Mouse (Mus musculus) CH12.LX (cell line): ENCODE measurements around the gene Psmd13. TPM values are rescaled to one million over a fixed set of nuclear protein-coding genes. Genes with fewer than 3 reads are reported as not detected.

ENCODE experiments used
- DNase-seq: peaks from one replicate; pipeline ENCODE4 v3.0.0-alpha.2; 2013; ENCODE audit errors: extremely low read depth
- H3K27ac ChIP-seq: 2 replicates; pipeline ENCODE4 v1.5.1; 2012; ENCODE audit warnings: low read depth, mild to moderate bottlenecking, control low read depth, moderate library complexity; ENCODE audit not compliant: insufficient read depth
- H3K27me3 ChIP-seq: replicated peaks from 2 replicates; pipeline ENCODE3; 2012; ENCODE audit warnings: inconsistent platforms
- H3K36me3 ChIP-seq, 2 experiments: replicated peaks in 1 of 2; 2 replicates each; pipeline versions ENCODE3 to v1.6.1; 2012; ENCODE audit warnings: inconsistent platforms in 1 of 2, low read length in 1 of 2, mild to moderate bottlenecking in 1 of 2, mixed read lengths in 1 of 2, moderate library complexity in 1 of 2; ENCODE audit not compliant: control insufficient read depth in 1 of 2, insufficient read depth in 1 of 2
- H3K4me1 ChIP-seq, 2 experiments: 2 replicates each; pipeline ENCODE4 v1.6.1; 2012; ENCODE audit warnings: inconsistent platforms in 1 of 2, moderate library complexity in 1 of 2; ENCODE audit not compliant: insufficient read depth in 2 of 2, control insufficient read depth in 1 of 2
- H3K4me2 ChIP-seq: 2 replicates; pipeline ENCODE4 v1.6.1; 2012; ENCODE audit warnings: low read depth, mild to moderate bottlenecking, control low read depth; ENCODE audit not compliant: poor library complexity, insufficient read depth, severe bottlenecking
- H3K4me3 ChIP-seq, 3 experiments: fragments of 150-350 bp in 1 of 3; sonication (generic) in 1 of 3; replicated peaks in 1 of 3; 2 replicates each; pipeline versions ENCODE3 to v1.5.1; 2011 to 2012; ENCODE audit warnings: low read depth in 2 of 3, low read length in 2 of 3, mild to moderate bottlenecking in 2 of 3, moderate library complexity in 2 of 3, control low read depth in 1 of 3, improper control_type of control experiment in 1 of 3, inconsistent platforms in 1 of 3, mixed read lengths in 1 of 3; ENCODE audit not compliant: poor library complexity in 1 of 3
- H3K79me2 ChIP-seq: replicated peaks from 2 replicates; pipeline ENCODE4 v1.6.1; 2012; ENCODE audit warnings: mild to moderate bottlenecking, moderate library complexity; ENCODE audit not compliant: control insufficient read depth, poor library complexity, insufficient read depth, severe bottlenecking; ENCODE audit errors: extremely low read depth
- H3K9ac ChIP-seq: 2 replicates; pipeline ENCODE4 v1.6.1; 2012; ENCODE audit warnings: low read depth, mild to moderate bottlenecking, control low read depth, moderate library complexity; ENCODE audit not compliant: insufficient read depth
- H3K9me3 ChIP-seq: replicated peaks from 2 replicates; pipeline ENCODE3; 2012; ENCODE audit warnings: low read length, inconsistent platforms, mixed read lengths
- UBTF ChIP-seq: IDR thresholded peaks from 2 replicates; pipeline ENCODE4 v1.6.1; 2012; ENCODE audit warnings: low read depth, mild to moderate bottlenecking, inconsistent platforms, low read length, improper control_type of control experiment, moderate library complexity
- dilution Hi-C: fragments of 300-500 bp; cut with MboI; formaldehyde crosslinking; loops from 2 replicates; pipeline ENCODE4 v1.14.3; 2020; ENCODE audit warnings: low sequenced_read_pairs; ENCODE audit not compliant: extremely low pct_unique_long_range_greater_than_20kb, extremely low pct_ligation_motif_present
- in situ Hi-C: fragments of 300-500 bp; cut with MboI; formaldehyde crosslinking; loops from 3 replicates; pipeline ENCODE4 v1.14.3; 2019; ENCODE audit warnings: low sequenced_read_pairs, low pct_ligation_motif_present, low pct_unique_long_range_greater_than_20kb, mixed read lengths
- polyA plus RNA-seq: library from polyadenylated mRNA; unstranded; fragments of >175 nt; gene quantifications from 2 replicates; pipeline ENCODE4 v1.2.1, GENCODE M21; 2012; ENCODE audit warnings: low read depth; ENCODE audit not compliant: insufficient read length
- total RNA-seq, 2 experiments: library from RNA; depleted of rRNA; stranded (reverse); fragments of 300-350 nt in 1 of 2; fragments of >200 nt in 1 of 2; gene quantifications; 2 replicates each; pipeline ENCODE4 v1.2.3; 2012 to 2014

The Psmd13 gene
- total and polyA plus RNA-seq, 3 experiments, result 165 to 185 (median 168) TPM

DNA sequence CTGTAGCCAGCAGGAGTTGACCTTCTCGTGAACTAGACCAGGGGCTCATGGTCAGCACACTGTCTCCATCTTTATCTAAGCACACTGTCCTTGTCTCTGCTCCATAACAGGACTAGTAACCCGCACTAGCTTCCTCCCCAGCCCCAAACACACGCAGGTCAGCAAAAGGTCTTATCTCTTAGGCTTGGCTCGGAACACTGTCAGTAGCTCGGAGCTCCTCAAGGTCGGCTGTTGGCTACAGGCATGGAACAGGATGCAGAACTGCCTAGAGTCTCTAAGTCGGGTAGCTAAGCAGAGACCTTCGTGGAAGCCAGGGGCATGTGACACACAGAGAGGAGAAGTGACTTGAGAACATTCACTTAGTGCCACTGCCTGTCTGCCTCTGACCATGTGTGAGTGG is 66.4 kb downstream of the Psmd13 start:
- dilution Hi-C loops, result no loop called here
- Histone ChIP-seq H3K27me3 (no peaks in the 10 kb centered on the region), H3K36me3 (peaks cover 29 to 86% of the 10 kb centered on the region in 2 experiments), H3K9me3 (no peaks in the 10 kb centered on the region), H3K79me2 (no peaks in the 10 kb centered on the region; the same call in 1 of the 2 replicates), H3K4me3 (no peak overlapping the region), H3K27ac (no peak overlapping the region), H3K9ac (no peak overlapping the region), H3K4me2 (no peak overlapping the region), H3K4me1 (peaks cover 0 to 50% of the 10 kb centered on the region in 2 experiments; a peak in 3 of 4 replicates)
- no peak for TF ChIP-seq UBTF
- in situ Hi-C loops, result loop anchor here (5.0 kb wide), 1 partner anchor 36 kb away; no protein-coding TSS in a partner anchor
- DNase-seq, result no peak

Other genes with a start within 250 kb of the Psmd13 start
Only the 20 nearest of the 29 such genes appear.
- not detected in 2 replicates for gene Cyp2e1, start 118.2 kb upstream of the Psmd13 start, total RNA-seq (2012; rRNA removed)
- gene Cyp2e1, start 118.2 kb upstream of the Psmd13 start, total RNA-seq (2014; rRNA removed), result not detected in 2 replicates
- not detected in 2 replicates for gene Cyp2e1, start 118.2 kb upstream of the Psmd13 start, polyA plus RNA-seq
- not detected in 2 replicates for gene Syce1, start 94.1 kb upstream of the Psmd13 start, total RNA-seq (2012; rRNA removed)
- not detected in 2 replicates for gene Syce1, start 94.1 kb upstream of the Psmd13 start, total RNA-seq (2014; rRNA removed)
- not detected in 2 replicates for gene Syce1, start 94.1 kb upstream of the Psmd13 start, polyA plus RNA-seq
- gene Zfp941, start 59.8 kb upstream of the Psmd13 start, total RNA-seq (2012; rRNA removed), result 0.29 and 0.34 TPM in 2 replicates
- not detected in 2 replicates for gene Zfp941, start 59.8 kb upstream of the Psmd13 start, total RNA-seq (2014; rRNA removed)
- not detected in 2 replicates for gene Zfp941, start 59.8 kb upstream of the Psmd13 start, polyA plus RNA-seq
- gene Urah, start 47.0 kb upstream of the Psmd13 start, total RNA-seq (2012; rRNA removed), result not detected in 2 replicates
- not detected in 2 replicates for gene Urah, start 47.0 kb upstream of the Psmd13 start, total RNA-seq (2014; rRNA removed)
- not detected in 2 replicates for gene Urah, start 47.0 kb upstream of the Psmd13 start, polyA plus RNA-seq
- not detected in 2 replicates for gene Scgb1c1, start 36.4 kb upstream of the Psmd13 start, total RNA-seq (2012; rRNA removed)
- not detected in 2 replicates for gene Scgb1c1, start 36.4 kb upstream of the Psmd13 start, total RNA-seq (2014; rRNA removed)
- not detected in 2 replicates for gene Scgb1c1, start 36.4 kb upstream of the Psmd13 start, polyA plus RNA-seq
- gene Odf3, start 34.2 kb upstream of the Psmd13 start, total RNA-seq (2012; rRNA removed), result not detected in 2 replicates
- not detected in 2 replicates for gene Odf3, start 34.2 kb upstream of the Psmd13 start, total RNA-seq (2014; rRNA removed)
- not detected in 2 replicates for gene Odf3, start 34.2 kb upstream of the Psmd13 start, polyA plus RNA-seq
- gene Gm45785, start 25.6 kb upstream of the Psmd13 start, total RNA-seq (2012; rRNA removed), result not detected in 2 replicates
- gene Gm45785, start 25.6 kb upstream of the Psmd13 start, total RNA-seq (2014; rRNA removed), result not detected in 2 replicates
- not detected in 2 replicates for gene Gm45785, start 25.6 kb upstream of the Psmd13 start, polyA plus RNA-seq
- gene Ric8a, start 25.0 kb upstream of the Psmd13 start, total RNA-seq (2012; rRNA removed), result 66.5 and 80.9 TPM in 2 replicates
- gene Ric8a, start 25.0 kb upstream of the Psmd13 start, total RNA-seq (2014; rRNA removed), result 53.2 and 54.2 TPM in 2 replicates
- gene Ric8a, start 25.0 kb upstream of the Psmd13 start, polyA plus RNA-seq, result 56.4 and 61.9 TPM in 2 replicates
- 13.8 and 16.7 TPM in 2 replicates for gene Bet1l, start 24.4 kb upstream of the Psmd13 start, total RNA-seq (2012; rRNA removed)
- 11.6 and 13.1 TPM in 2 replicates for gene Bet1l, start 24.4 kb upstream of the Psmd13 start, total RNA-seq (2014; rRNA removed)
- 24.3 and 25.1 TPM in 2 replicates for gene Bet1l, start 24.4 kb upstream of the Psmd13 start, polyA plus RNA-seq
- 17.8 and 23.7 TPM in 2 replicates for gene Sirt3, start 341 bp downstream of the Psmd13 start, total RNA-seq (2012; rRNA removed)
- 14.9 and 16.6 TPM in 2 replicates for gene Sirt3, start 341 bp downstream of the Psmd13 start, total RNA-seq (2014; rRNA removed)
- gene Sirt3, start 341 bp downstream of the Psmd13 start, polyA plus RNA-seq, result 10.3 and 12.6 TPM in 2 replicates
- not detected in 2 replicates for gene Cox8b, start 18.5 kb downstream of the Psmd13 start, total RNA-seq (2012; rRNA removed)
- not detected in 2 replicates for gene Cox8b, start 18.5 kb downstream of the Psmd13 start, total RNA-seq (2014; rRNA removed)
- not detected in 2 replicates for gene Cox8b, start 18.5 kb downstream of the Psmd13 start, polyA plus RNA-seq
- 0.08 and 0.21 TPM in 2 replicates for gene Nlrp6, start 38.9 kb downstream of the Psmd13 start, total RNA-seq (2012; rRNA removed)
- gene Nlrp6, start 38.9 kb downstream of the Psmd13 start, total RNA-seq (2014; rRNA removed), result not detected in 2 replicates
- gene Nlrp6, start 38.9 kb downstream of the Psmd13 start, polyA plus RNA-seq, result 0.14 and 0.15 TPM in 2 replicates
- 3.3 and 3.7 TPM in 2 replicates for gene Pgghg, start 59.4 kb downstream of the Psmd13 start, total RNA-seq (2012; rRNA removed)
- 3.2 and 4.0 TPM in 2 replicates for gene Pgghg, start 59.4 kb downstream of the Psmd13 start, total RNA-seq (2014; rRNA removed)
- gene Pgghg, start 59.4 kb downstream of the Psmd13 start, polyA plus RNA-seq, result 3.1 and 3.6 TPM in 2 replicates
- 0.68 and 0.76 TPM in 2 replicates for gene Ifitm5, start 68.3 kb downstream of the Psmd13 start, total RNA-seq (2012; rRNA removed)
- gene Ifitm5, start 68.3 kb downstream of the Psmd13 start, total RNA-seq (2014; rRNA removed), result not detected in 2 replicates
- 0.55 and 0.71 TPM in 2 replicates for gene Ifitm5, start 68.3 kb downstream of the Psmd13 start, polyA plus RNA-seq
- gene Gm45717, start 74.0 kb downstream of the Psmd13 start, total RNA-seq (2012; rRNA removed), result not detected in 2 replicates
- gene Gm45717, start 74.0 kb downstream of the Psmd13 start, total RNA-seq (2014; rRNA removed), result not detected in 2 replicates
- gene Gm45717, start 74.0 kb downstream of the Psmd13 start, polyA plus RNA-seq, result not detected in 2 replicates
- gene Ifitm2, start 74.0 kb downstream of the Psmd13 start, total RNA-seq (2012; rRNA removed), result 128 and 136 TPM in 2 replicates
- 314 and 381 TPM in 2 replicates for gene Ifitm2, start 74.0 kb downstream of the Psmd13 start, total RNA-seq (2014; rRNA removed)
- 159 and 213 TPM in 2 replicates for gene Ifitm2, start 74.0 kb downstream of the Psmd13 start, polyA plus RNA-seq
- 55.5 and 62.0 TPM in 2 replicates for gene Ifitm1, start 85.3 kb downstream of the Psmd13 start, total RNA-seq (2012; rRNA removed)
- 32.9 and 33.6 TPM in 2 replicates for gene Ifitm1, start 85.3 kb downstream of the Psmd13 start, total RNA-seq (2014; rRNA removed)
- gene Ifitm1, start 85.3 kb downstream of the Psmd13 start, polyA plus RNA-seq, result 10.9 and 14.8 TPM in 2 replicates
- gene Ifitm3, start 128.8 kb downstream of the Psmd13 start, total RNA-seq (2012; rRNA removed), result 0.25 TPM in 1 of 2 replicates, not detected in the other
- not detected in 2 replicates for gene Ifitm3, start 128.8 kb downstream of the Psmd13 start, total RNA-seq (2014; rRNA removed)
- not detected in 2 replicates for gene Ifitm3, start 128.8 kb downstream of the Psmd13 start, polyA plus RNA-seq
- not detected in 2 replicates for gene Ifitm6, start 136.0 kb downstream of the Psmd13 start, total RNA-seq (2012; rRNA removed)
- not detected in 2 replicates for gene Ifitm6, start 136.0 kb downstream of the Psmd13 start, total RNA-seq (2014; rRNA removed)
- not detected in 2 replicates for gene Ifitm6, start 136.0 kb downstream of the Psmd13 start, polyA plus RNA-seq
- gene Gm17387, start 147.2 kb downstream of the Psmd13 start, total RNA-seq (2012; rRNA removed), result not detected in 2 replicates
- not detected in 2 replicates for gene Gm17387, start 147.2 kb downstream of the Psmd13 start, total RNA-seq (2014; rRNA removed)
- gene Gm17387, start 147.2 kb downstream of the Psmd13 start, polyA plus RNA-seq, result not detected in 2 replicates